Mouse (Mus musculus) c-Kit-positive CD71-positive TER-119-negative erythroid progenitor cells, embryonic 14.5 days (primary cell): ENCODE measurements around the gene Gm14412.
"Not testable (repeated sequence)": the region's sequence is repeated elsewhere in the genome, so short reads cannot be mapped to it uniquely, and the experiment has no call there.

Experiments used
- DNase-seq: peaks from one replicate; pipeline ENCODE4 v3.0.0-alpha.2; 2013; ENCODE audit warnings: low read depth

Gm14412 gene

DNA sequence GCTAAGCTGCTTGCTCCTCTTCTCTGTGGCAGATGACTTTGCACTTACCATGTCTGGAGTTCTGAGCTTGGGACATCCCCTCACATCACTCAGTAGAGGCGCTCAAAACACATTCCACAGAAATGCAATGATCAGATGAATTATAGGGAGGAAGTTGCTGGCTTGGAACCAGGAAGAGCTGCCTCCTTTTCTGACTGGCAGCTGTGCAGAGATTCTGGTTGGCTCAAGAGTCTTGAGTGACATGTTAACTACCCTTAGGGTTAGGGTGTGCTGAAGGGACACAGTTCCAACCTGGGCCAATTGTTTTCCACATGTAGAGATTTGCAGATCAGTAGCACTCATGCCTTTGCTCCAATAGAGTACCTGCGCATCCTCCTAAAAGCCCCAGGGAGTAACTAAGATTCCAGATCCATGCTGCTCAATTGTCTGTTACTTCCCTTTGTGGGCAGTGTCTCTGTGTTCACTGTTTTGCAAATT lies at the start of gene Gm14412:
Gm14412 (minus strand) TSS at position 51 of the 477 bp plus-strand sequence.
- DNase-seq: not testable (repeated sequence)

DNA sequence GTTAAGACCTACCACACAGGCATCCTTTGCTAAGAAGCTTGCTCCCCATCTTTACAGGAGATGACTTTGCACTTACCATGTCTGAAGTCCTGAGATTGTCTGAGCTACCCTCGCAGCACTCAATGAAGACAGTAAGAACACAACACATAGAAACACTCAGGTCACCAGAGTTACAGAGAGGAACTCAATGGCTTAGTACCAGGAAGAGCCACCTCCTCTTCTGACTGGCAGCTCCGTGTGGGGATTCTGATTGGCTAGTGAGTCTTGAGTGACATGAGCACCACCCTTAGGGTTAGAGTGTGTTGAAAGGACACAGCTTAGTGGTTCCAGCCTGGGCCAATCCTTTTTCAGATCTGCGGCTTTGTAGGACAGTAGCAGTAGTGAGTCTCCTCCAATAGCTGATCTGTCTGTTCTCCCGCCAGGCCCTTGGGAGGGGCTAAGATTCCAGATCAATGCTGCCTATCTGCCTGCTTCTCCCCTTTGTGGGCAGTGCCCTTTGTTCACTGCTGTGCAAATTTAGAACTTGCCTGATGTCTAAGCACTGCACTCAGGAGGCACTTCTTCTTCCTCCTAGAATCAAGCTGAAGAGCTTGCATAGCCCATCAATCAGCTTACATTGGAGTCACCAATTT lies 5.7 kb upstream of the Gm14412 start:
- not testable (repeated sequence) for DNase-seq

GRCm38 (mm10) chr2:177321361-177321760 lies 2.7 kb downstream of the Gm14412 start:
- not testable (repeated sequence) for DNase-seq

DNA sequence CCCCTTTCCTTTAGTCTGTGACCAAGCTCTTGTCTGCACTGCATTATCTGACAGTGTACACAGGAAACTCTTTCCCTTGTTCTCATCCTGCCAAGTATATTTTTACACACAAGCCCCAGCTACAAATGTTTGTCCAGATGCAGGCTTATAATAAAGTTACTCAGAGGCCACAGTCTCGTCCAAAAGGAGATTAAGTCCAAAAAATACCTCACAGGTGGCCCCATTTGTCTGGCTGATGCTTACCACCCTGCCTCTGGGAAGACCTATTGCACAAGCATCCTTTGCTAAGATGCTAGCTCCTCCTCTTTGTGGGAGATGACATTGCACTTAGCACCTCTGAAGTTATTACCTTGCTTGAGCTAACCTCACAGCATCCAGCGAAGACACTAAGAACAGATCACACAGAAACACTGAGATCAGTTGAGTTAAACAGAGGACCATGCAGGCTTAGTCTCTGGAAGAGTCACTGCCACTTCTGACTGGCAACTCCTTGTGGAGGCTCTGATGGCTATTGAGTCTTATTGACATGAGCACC lies 3.3 kb downstream of the Gm14412 start:
- not testable (repeated sequence) for DNase-seq

DNA sequence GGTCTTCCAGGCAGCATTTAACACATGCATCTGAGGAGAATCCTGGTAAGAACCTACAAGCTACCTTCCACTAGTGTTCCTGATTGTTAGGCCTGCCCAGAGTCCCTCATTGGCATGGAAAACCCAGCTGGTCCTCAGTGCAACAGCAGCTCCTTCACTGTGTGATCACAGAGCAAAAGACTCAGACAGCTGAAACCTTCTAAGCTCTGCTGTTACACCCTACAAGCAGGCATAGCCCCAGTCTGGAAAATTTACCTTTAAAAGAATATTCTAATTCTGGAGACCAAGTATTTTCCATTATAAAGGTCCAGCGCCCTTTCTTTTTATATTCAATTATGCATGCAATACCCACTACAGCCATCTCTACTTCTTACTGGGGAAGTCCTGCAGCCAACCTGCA lies 5.1 kb downstream of the Gm14412 start:
- no peak for DNase-seq

DNA sequence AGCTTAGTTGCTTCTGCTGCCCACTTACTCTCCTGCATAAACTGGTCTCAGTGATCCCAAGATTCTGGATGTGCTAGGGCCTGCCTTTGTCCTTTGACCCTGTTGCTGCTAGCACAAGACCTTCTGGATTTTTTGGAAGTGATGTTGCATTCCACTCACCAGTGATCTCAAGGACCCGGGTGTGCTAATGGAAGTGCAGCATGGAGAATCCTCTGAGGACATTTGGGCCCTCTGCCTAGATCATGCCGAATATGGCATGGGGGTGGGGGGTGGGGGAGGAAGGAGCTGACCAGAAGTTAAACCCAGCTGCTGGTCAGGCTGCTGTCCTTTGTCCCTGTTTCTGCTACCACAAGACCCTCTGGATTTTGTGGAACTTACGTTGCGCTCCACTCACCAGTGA lies 14.5 kb downstream of the Gm14412 start:
- not testable (repeated sequence) for DNase-seq

DNA sequence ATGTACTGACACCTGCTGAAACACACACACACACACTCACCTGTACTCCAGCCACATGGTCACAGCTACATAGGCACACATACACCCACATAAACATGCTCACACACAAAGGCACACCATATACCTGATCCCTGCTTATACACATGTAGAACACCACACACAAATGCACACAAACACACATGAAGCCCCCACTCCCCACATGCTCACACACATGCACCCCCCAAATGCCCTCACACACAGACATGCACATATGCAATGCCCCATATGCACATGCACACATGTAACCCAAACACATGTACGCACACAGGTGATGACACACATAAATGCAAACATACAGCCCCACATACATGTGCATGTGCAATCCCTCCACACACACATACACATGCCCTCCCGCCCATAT lies 19.1 kb downstream of the Gm14412 start:
- DNase-seq: not testable (repeated sequence)

GRCm38 (mm10) chr2:177283701-177284100 lies 40.4 kb downstream of the Gm14412 start:
- not testable (repeated sequence) for DNase-seq

DNA sequence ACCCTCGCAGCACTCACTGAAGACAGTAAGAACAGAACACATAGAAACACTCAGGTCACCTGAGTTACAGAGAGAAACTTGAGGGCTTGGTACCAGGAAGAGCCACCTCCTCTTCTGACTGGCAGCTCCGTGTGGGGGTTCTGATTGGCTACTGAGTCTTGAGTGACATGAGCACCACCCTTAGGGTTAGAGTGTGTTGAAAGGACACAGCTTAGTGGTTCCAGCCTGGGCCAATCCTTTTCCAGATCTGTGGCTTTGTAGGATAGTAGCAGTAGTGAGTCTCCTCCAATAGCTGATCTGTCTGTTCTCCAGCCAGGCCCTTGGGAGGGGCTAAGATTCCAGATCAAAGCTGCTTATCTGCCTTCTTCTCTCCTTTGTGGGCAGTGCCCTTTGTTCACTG lies 46.4 kb downstream of the Gm14412 start:
- DNase-seq: not testable (repeated sequence)

- DNase-seq: not testable (repeated sequence)
These were observed 51.9 kb downstream of the Gm14412 start for GRCm38 (mm10) chr2:177272237-177272636.

DNA sequence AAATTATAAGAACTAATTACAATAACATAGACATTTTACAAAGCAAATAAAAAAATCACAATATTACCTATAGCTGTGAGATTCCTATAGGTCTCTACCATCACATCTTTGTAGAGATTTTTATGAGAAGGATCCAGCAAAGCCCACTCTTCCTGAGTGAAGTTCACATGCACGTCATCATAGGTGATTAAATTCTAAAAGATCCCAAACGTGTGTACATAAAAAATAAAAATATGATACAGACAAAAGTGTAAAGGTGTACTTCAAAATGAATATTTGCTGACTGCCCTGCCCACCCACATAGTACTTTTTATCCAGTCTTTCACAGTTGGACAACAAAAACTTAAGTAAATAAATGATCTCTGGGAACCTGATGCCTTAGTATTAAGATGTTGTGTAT lies 57.2 kb downstream of the Gm14412 start, which contains the start of gene Gm14409:
Gm14409 (minus strand) TSS at position 101 of the 400 bp plus-strand sequence.
- DNase-seq: not testable (repeated sequence)
